Mouse (Mus musculus) embryo, embryonic 9.5 days (tissue): ENCODE measurements around the gene Msi2.
A peak's percentile ranks its signal among the peaks of the same experiment; 100 is the strongest.

Source experiments
- DNase-seq: peaks from one replicate; pipeline ENCODE4 v3.0.0-alpha.2; 2017; ENCODE audit errors: extremely low spot score

The Msi2 gene

DNA sequence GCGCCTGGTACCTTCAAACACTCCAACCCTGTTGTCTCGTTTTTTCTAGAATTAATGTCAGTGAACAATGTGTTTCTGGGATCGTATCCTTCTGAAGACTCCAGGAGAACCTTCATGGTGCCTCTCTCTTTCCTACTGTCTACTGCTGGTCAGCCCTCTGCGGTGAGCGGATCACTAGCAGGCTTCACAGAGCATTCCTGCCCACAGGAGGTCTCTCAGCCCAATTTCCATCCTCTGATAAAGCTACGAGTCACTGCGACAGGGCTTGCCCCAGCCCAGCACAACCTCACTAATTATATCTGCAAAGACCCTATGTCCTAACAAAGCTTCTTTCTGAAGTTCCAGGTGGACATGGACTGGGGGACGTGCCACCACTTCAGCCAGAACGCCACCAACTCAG lies 157.7 kb downstream of the Msi2 start:
- no peak for DNase-seq

DNA sequence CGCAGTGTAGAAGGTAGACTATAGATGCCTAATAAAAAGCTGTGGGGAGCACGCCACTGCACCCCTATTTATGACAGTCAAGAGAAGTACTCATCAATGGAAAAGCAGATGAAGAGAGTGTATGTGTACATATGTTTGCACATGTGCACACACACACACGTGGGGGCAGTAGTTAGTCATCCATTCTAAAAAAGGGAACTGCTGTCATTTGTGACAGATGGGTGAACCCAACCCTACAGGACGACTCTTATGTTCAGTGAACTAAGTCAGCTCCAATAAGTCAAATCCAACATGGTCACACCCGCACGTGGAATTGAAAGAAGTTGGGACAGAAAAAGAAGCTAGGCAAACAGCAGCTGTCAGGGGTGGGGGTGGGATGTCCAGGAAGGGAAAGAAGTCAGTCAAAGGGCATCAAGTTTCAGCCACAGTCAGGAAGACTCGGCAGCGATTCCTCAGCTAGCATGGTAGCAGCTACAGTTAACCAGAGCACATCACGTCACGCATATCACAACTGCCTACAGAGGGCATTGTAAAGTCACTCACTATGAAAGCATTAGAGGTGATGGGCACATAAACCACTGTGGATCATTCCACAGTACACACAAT lies 158.8 kb downstream of the Msi2 start:
- DNase-seq = no peak

DNA sequence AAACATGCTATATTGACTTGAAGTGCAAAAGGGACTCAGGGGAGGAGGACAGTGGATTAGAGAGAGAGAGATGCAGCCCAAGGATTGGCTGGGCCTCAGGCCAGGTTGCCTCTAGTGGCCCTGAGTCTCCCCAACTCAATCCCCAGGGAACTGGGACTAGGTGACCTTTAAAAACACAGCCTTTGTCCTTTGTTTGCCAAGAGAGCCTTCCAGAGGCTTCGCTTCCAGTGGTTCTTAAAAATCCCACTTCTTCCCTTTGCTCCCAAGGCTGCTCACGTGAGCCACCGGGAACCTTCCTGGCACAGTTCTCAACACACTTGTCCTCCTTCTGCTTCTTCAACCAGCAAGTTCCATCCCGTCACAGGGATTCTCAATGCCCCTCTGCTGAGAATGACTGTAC lies 159.6 kb downstream of the Msi2 start:
- DNase-seq = no peak

DNA sequence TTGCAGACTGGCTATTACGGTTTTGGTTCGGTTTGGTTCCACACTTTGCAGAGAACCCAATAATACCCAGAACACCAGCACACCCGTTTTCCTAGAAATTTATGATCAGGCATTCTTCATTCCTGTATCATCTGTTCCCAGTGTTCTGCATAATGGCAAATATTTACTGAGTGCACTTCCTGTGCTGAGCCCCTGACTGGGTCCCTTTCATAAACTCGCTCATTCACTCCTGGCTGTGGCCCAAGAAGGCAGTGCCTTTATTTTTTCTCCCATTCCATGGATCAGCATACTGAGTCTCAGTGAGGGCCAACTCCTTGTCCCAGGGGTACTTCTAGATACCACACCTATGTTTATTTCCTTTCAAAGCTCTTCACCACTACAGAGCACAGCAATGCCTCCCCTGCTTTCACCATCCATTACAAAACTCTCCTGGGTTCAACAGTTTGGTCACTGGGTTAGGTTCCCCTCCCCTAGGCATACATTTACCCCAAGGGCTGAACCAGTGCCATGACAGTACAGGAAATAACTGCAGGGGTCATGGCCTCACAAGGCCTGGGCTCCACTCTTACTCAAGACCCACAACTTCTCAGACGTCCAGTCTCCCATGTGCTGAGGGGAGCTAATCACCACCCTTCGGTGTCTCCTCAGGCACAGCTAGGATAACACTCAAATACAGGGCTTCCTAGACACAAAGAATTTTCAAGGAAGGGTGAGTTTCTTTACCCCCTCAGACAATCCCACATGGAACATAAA lies 160.3 kb downstream of the Msi2 start:
- no peak for DNase-seq

DNA sequence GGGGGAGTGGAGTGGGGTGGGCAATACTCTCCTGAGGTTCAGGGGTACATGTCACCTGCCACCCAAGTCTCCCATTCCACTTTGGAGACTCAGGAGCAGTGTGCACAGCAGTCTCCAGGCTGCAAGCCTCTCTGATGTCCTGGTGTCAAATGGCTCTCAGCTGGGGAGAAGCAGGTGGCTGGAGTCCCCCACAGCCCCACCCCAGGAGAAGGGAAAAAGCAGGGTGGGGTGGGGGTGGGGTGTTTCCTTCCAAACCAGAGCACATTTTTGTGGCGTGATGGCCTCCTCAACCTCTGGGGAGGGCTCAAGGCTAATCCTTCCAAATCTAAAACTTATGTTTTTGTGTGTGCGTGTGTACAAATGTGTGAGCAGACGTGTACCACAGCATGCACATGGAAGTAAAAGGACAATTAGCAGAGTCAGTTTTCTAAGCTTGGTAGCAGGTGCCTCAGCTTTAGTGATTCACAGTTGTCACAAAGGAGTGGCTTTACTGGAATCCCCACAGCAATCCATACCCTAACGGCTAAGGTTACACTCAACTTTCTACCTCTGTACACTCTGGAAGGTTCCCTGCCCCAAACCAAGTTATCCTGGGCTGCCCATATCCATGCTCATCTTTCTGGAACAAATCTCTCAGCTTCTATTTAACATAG lies 161.1 kb downstream of the Msi2 start:
- DNase-seq = no peak

DNA sequence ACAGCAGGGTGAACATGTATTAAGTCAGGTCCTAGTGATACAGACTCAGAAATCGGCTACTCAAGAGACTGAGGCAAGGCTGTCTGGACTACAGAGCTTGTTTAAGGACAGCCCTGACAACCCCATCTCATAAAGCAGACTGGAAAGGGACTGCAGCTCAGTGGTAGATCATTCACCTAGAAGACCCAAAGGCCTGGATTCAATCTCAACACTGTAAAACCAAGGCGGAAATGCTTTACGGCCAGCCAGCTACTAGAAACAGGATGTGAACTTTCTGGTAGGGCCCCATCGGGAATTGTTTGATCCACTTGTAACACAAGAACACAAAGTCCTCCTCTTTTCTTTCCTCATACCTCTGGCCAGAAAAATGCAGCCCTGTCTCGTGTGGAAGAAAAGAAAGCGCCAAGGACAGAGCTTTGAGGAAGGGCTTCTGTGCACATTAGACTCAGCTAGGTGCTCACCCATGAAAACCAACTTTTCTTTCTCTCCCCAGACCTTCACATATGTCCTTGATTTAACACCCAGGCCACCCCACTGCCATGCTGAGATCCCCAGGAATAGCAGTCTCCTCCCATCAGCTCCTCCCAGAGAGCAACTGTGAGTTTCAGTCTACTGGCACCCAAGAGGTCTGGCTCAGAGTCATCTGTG lies 162.3 kb downstream of the Msi2 start:
- DNase-seq = no peak

DNA sequence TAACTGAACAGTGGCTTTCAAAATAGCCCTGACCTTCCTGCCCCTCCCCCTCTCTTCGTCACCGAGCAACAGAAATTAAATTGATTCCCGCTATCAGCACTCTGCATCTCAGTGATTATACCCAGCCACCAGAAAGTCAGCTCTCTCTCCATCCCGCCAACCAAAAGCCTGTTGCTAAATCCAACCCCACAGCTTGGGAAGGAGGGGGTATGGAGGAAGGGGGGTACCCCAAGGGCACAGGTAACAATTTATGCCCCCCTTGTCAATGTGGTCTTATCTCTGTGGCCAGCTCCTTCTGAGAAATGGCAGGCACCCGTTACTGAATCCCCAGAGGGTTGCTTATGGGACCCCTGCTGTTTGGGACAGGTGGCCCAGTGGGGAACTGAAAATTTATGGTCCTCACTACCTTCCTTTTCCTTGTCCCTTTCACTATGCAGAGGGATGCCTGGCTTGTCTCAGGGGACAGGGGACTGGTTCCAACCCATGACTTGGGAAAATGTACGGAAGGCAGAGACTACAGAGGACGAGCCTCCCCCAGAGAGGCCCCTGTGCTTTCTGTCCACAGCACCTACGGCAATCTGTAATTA lies 163.0 kb downstream of the Msi2 start:
- no peak for DNase-seq

DNA sequence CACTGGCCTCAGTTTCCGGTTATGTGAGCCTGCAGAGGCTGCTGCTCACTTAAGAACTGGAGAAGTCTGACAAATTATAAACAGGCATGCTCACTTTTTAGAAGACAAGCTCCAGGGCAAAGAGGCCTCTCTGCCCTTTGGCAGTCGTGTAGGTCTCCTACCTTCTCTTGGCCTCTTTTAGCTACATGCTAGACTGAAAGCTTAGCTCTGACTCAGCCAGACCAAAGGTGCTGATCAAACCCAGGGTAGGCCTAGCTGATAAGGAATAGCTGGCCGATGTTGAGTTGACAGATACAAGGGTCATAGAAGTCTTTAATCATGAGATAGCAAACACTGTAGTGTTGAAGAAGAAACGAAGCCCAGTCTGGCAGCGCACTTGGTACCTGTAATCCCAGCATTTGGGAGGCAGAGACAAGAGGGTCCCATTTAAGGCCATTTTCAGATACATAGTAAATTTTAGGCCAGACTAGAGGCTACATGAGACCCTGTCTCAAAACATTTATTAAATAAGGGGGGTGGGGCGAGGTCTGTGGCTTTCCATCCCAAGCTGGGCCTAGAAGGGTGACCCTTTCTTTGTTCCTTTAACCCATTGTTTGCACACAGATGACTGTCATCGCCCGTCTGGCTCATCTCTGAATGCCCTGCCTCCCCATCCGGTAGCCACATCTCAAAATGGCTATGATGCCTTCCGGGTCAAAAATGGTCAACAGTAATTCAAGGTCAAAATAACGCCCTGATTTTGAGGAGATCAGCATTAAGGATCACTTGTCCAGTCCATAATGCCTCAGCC lies 164.6 kb downstream of the Msi2 start:
- DNase-seq = no peak

DNA sequence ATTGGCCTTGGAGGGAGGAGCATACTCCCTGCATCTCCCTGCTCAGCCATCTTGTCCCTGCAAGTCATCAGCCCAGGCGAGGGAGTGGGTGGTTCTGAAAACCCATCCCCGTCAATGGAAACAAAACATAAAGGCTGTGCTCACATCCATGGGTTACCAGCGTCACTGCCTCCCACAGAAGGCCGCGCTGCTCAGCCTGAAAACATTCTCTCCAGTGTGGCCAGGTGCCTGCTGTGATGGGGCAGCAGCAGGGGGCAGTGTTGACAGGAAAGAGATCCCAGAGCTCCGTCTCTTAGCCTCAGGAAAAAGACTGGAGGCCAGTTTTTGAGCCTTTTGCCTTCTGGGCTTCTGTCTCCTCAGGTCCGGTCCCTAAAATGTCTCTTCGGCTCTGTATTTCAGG lies 165.3 kb downstream of the Msi2 start:
- peak; percentile 69 for DNase-seq

DNA sequence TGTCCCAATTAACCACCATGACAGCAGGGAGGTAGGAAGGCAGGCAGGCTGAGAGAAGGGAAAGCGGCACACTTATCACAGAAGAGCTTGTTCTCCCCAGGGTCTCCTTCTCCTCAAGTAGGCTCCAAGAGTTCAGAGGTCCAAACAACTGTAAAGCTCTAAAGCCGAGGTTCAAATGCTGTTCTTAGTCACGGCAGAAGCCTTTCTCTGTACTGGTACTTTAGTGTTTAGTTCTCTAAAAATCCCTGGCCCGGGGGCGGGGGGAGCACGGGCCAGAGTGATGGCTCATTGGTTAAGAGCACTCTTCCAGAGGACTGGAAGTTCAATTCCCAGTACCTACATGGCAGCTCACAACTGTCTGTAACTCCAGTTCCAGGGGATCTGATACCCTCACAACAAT lies 165.9 kb downstream of the Msi2 start:
- no peak for DNase-seq

DNA sequence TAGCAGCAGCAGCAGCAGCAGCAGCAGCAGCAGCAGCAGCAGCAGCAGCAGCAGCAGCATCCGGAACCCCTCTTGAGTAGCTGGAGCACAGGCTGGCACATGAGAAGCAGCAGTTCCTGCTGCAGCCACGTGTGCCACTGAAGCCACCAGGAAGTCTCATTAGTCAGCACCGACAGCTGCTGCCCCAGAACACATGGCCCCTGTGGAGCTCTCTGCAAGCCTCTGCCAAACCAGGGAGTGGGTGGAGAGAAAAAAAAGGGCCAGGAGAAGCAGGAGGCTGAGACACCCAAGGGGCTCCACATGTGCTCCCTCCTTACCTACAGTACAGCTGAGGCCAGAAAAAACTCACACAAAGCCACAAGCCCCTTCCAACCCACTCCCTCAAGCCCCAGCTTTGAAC lies 167.3 kb downstream of the Msi2 start:
- no peak for DNase-seq

DNA sequence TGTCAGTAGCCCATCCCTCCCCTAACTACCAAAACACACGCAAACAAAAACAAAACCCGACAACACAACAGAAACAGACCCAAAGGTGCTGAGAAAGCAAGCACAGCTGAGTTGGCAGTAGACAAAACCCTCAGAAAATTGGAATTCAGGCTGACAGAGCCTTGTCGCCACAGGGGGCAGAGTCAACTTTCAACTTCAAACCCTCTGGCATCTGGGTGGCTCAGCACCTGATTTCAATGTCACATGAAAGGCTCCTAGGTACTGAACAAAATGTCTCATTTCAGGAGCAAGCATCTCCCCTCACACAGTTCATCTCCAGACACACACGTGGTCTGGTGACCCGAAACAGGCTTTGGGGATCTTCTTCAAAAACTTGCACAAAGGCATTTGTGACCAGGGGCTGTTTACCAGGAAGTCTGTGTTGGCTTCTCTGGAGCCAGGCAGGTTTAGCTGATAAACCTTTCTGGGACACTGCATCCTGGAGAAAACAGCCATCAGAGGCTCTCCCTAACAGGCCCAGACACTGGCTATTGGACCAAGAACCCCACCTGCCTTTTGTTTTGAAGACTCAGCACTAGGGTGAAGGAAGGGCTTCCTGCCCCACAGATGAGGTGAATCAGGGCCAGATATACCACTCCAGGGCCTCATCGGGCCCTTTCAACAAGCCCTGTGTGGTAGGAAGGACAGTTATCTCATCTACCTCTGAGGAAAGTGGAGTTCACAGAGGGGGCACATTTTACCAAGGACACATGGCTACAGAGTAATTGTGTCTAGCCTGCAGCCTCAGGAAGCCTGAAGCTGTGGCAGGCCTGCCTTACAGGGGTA lies 168.0 kb downstream of the Msi2 start:
- DNase-seq = no peak

DNA sequence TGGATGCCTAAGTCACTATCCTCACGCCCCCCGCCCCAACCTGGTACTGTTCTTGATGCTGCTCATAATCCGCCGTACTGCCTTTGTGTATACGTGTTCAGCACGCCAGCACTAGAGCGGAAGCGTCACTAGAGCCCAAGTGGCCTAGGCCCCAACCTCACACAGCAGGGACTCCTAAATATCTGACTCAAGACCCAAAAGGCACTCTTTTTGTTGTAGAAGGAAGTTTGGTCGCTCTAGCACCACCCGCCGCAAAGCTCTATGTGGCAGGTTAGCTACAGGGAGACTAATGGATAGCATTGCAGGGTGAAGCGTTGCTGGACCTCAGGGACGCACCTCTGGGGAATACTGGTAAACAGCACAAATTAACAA lies 168.8 kb downstream of the Msi2 start:
- DNase-seq = no peak

DNA sequence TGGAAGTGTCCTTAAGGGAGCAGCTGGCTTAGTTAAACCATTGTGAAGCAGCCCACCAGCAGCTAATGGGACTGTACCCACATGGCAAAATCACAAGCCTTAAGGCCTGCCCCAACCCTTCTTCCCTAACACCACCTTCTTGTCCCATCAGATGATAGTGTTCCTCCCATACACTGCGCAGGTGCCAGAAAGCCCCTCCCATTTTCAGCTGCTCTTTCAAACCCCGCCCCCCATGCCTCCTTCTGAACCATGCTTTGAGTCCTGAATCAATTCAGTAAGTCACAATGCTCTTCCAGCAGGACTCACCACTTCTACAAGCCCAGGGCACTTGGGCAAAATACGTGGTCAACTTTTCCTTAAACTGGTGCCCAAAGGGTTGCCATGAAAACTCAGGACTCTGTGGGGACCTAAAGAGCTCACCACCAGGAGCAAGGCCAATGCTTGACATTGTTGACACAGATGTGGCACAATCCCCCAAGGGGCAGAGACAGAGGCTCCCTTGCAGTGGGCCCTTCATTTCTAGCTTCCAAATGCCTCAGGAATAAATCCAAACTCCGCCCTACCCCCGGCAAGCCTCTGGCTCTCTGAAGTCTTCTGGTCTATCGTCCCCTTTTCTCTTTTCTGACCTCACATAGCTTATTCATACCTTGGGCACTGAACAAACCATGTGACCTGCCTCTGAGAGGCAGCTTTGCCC lies 169.3 kb downstream of the Msi2 start:
- no peak for DNase-seq

DNA sequence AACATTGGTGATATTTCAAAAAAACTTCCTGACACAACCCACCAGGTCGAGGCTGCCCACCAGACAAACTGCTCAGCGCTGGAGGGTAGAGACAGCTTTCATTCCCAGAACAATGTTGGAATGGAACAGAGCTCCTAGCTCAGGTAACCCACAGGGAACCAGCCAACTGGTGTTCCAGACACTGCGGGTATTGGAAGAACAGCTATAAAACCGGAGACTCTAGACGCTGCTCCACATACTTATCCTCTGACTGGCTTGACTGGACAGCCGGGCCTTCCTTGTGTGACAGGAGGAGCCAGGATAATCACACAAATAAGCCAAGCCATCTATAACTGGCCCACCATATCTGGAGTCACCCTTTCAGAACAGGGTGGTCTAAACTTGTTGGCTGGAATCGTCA lies 169.9 kb downstream of the Msi2 start:
- no peak for DNase-seq

DNA sequence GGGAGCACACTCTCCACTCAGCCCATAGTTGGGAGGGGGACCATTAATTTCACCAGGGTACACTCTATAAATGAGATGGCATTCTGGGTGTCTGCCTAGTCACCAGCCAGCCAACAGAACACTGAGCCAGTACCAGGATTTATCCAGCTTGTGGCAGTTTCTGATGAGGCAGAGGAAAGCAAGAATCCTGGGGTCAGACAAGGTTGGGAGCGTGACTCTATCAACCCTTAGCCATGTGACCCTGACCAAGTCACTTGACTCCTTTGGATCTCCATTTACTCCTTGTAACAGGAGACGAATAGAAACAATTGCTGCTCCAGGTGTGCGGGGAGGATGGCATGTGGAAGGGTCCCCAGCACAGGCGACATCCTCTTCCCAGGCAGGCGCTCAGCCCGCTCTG lies 174.5 kb downstream of the Msi2 start:
- no peak for DNase-seq

DNA sequence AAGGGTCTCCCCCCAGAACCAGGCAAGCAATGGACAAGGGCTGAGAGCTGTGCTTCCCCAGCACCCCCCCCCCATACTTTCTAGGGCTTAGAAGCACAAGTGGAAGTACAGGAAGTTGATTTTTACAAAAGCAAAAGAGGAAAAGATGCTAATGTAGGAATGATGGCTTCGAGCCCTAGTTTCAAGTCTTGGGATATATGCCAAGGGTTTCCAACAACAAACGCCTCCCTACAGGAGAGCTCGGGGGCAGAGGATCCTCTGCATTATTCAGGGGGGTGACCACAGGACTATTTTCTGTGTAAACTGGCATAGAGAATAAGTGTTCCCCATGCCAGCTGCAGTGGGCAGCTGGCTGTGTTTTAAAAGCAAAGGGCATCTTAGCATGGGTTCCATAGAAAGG lies 175.5 kb downstream of the Msi2 start:
- no peak for DNase-seq

DNA sequence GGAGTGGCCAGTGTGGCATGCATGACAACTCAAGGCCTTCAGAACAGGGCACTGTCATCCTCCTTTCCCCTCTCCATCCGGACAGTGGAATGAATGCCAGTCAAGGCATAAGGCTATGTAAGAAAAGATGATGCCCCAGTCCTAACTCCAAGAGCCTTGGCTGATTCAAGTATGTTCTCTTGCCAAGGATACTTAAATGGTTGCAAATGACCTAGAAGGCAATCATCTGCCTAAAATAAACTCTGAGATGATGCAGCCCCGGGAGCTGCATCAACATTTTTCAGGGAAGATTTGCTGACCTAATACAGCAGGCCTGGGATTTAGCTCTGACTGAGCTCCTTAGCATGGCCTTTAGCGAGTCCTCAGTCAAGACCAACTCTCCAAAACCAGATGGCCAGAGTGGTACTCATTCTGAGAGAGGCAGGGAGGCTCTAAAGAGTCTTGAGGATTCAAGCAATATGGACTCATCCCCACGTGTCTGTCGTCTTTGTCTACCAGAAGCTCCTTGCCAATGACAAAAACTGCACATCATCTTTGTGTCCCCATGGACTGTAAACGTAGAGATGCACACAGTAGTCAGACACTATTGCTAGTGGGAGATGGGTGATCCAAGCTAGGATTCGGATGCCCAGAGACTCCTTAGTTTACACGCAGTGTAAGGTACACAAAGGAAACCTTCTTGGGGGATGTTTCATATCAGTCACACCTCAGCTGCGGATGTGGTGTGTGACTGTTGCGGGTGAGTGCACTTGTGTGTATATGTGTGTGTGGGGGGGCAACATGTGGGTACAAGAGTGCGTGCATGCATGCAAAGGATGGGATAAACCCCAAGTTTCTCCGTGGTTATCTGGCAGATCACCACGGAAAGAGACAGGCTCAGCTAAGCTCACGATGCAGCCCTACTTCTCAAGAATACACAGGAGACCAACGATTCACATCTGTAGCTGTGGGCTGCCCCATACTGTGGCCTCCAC lies 176.4 kb downstream of the Msi2 start:
- DNase-seq = no peak
